Mouse (Mus musculus): ENCODE measurements around the gene Dtnb.

GRCm38 (mm10) chr12:3609747-3610146 lies 37.6 kb downstream of the Dtnb start:
- TF ChIP-seq CTCF (conservative IDR thresholded peaks at IDR 0.05; ENCODE audit: low read length) (peak; percentile 67), POU5F1 (IDR thresholded peaks at IDR 0.05; ENCODE audit: borderline replicate concordance, low read length) (no peak), NANOG (IDR thresholded peaks at IDR 0.05; ENCODE audit: borderline replicate concordance, low read length) (no peak)
